Mouse (Mus musculus) fibroblast of lung, adult 2 months (primary cell): ENCODE measurements around the gene Tlk1.
"Not testable (repeated sequence)": the region's sequence is repeated elsewhere in the genome, so short reads cannot be mapped to it uniquely, and the experiment has no call there.

Source experiments
- DNase-seq: peaks from one replicate; pipeline ENCODE4 v3.0.0-alpha.2; 2011; ENCODE audit warnings: low read depth

The Tlk1 gene

GRCm38 (mm10) chr2:70833261-70833660, 7.7 kb upstream of the Tlk1 start:
- DNase-seq, result no peak

- no peak for DNase-seq
Measured at GRCm38 (mm10) chr2:70831709-70832350, 6.3 kb upstream of the Tlk1 start.

- DNase-seq, result no peak
Measured at GRCm38 (mm10) chr2:70830683-70831082, 5.2 kb upstream of the Tlk1 start.

GRCm38 (mm10) chr2:70829946-70830610, 4.5 kb upstream of the Tlk1 start:
- no peak for DNase-seq

GRCm38 (mm10) chr2:70827780-70828179, 2.3 kb upstream of the Tlk1 start:
- no peak for DNase-seq

- no peak for DNase-seq
Measured at GRCm38 (mm10) chr2:70826436-70827230, 1.1 kb upstream of the Tlk1 start.

GRCm38 (mm10) chr2:70824838-70825370, 624 bp downstream of the Tlk1 start:
- no peak for DNase-seq

- DNase-seq, result peak; percentile 40
Measured at GRCm38 (mm10) chr2:70823926-70824800, 1.4 kb downstream of the Tlk1 start.

- DNase-seq, result no peak
Measured at GRCm38 (mm10) chr2:70823434-70823833, 2.1 kb downstream of the Tlk1 start.

GRCm38 (mm10) chr2:70816939-70817338, 8.6 kb downstream of the Tlk1 start:
- no peak for DNase-seq

- no peak for DNase-seq
Measured at GRCm38 (mm10) chr2:70816016-70816415, 9.5 kb downstream of the Tlk1 start.

GRCm38 (mm10) chr2:70813608-70814007, 11.9 kb downstream of the Tlk1 start:
- DNase-seq, result no peak

- no peak for DNase-seq
Measured at GRCm38 (mm10) chr2:70811476-70811875, 14.1 kb downstream of the Tlk1 start.

- no peak for DNase-seq
Measured at GRCm38 (mm10) chr2:70809921-70810320, 15.6 kb downstream of the Tlk1 start.

GRCm38 (mm10) chr2:70808681-70809080, 16.8 kb downstream of the Tlk1 start:
- DNase-seq, result no peak

- not testable (repeated sequence) for DNase-seq
Measured at GRCm38 (mm10) chr2:70807678-70808077, 17.9 kb downstream of the Tlk1 start.

GRCm38 (mm10) chr2:70806020-70806419, 19.5 kb downstream of the Tlk1 start:
- no peak for DNase-seq

- DNase-seq, result not testable (repeated sequence)
Measured at GRCm38 (mm10) chr2:70803696-70804095, 21.8 kb downstream of the Tlk1 start.

- peak; percentile 40 for DNase-seq
Measured at GRCm38 (mm10) chr2:70802658-70803057, 22.9 kb downstream of the Tlk1 start.

- no peak for DNase-seq
Measured at GRCm38 (mm10) chr2:70801543-70801942, 24.0 kb downstream of the Tlk1 start.

GRCm38 (mm10) chr2:70800396-70800795, 25.1 kb downstream of the Tlk1 start:
- no peak for DNase-seq

GRCm38 (mm10) chr2:70793276-70793675, 32.3 kb downstream of the Tlk1 start:
- DNase-seq, result no peak
